Mouse (Mus musculus) brain, embryonic 14.5 days (tissue): ENCODE measurements around the gene Gm7534. TPM values are rescaled to one million over a fixed set of nuclear protein-coding genes. Genes with fewer than 3 reads are reported as not detected.

Experiments used
- DNase-seq: peaks from one replicate; pipeline ENCODE4 v3.0.0-alpha.2; 2011; ENCODE audit warnings: low read depth
- CTCF ChIP-seq: fragments of 200-500 bp; IDR thresholded peaks from 2 replicates; pipeline ENCODE4 v1.5.1; 2012; ENCODE audit warnings: inconsistent platforms, mild to moderate bottlenecking, moderate library complexity, borderline replicate concordance; ENCODE audit not compliant: insufficient read depth, insufficient read length; ENCODE audit errors: extremely low read depth
- POLR2A ChIP-seq: fragments of 200-500 bp; IDR thresholded peaks from 2 replicates; pipeline ENCODE4 v1.6.1; 2012; ENCODE audit warnings: mild to moderate bottlenecking, inconsistent platforms, borderline replicate concordance; ENCODE audit not compliant: poor library complexity, insufficient read depth, insufficient read length, severe bottlenecking; ENCODE audit errors: extremely low read depth
- polyA plus RNA-seq: library from polyadenylated mRNA; depleted of rRNA; stranded (reverse); fragments of >200 nt; gene quantifications from 2 replicates; pipeline ENCODE4 v1.2.3, GENCODE M21; 2012

The Gm7534 gene
- polyA plus RNA-seq, 1 experiment: not detected

GRCm38 (mm10) chr4:134243516-134244250 is 40.9 kb upstream of the Gm7534 start, which contains the start of gene E130218I03Rik:
TSS of gene E130218I03Rik (plus strand) at chr4:134243662.
- TF ChIP-seq POLR2A (no peak), CTCF (no peak)
- no peak for DNase-seq

DNA sequence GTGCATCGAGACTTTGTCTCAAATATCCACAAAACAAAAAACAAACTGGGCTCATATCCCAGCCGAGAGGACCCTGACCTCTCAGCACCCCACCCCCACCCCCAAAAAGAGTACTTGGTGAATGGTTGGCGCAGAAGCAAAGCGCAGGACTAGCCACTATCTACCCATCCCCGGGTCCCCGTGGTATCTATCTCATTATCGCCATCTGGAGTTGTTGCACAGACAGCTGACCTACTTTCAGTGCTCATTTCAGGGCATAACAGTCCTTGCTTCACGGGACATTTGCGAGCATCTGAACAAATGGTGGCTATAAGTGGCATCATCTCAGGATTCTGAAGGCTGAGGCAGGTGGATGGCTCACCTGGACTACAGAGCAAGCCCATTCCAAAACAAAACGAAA is 35.9 kb upstream of the Gm7534 start:
- TF ChIP-seq POLR2A (no peak), CTCF (no peak)
- DNase-seq: no peak

DNA sequence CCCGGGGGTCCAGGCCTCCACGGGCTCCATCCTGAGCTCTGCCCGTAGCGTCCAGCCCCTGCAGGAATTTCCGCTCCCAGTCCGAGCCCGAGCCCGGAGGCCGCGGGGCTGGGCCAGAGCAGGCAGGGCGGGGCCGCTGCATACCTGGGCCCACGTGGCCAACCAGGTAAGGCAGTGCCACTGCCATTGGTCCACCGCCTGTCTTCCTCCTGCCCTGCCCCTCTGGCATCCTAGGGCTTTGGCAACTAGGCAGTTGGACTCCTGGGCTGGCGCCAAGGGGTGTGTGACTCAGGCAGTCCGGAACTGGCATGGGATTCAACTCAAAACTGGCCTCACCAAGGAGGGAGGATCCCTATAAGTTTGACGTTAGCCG is 35.5 kb upstream of the Gm7534 start, which contains the start of gene Cnksr1:
TSS of gene Cnksr1 (minus strand) at position 121 of the 373 bp plus-strand sequence.
- peak; percentile 33 for DNase-seq
- no peak for TF ChIP-seq CTCF
- TF ChIP-seq POLR2A: no peak

DNA sequence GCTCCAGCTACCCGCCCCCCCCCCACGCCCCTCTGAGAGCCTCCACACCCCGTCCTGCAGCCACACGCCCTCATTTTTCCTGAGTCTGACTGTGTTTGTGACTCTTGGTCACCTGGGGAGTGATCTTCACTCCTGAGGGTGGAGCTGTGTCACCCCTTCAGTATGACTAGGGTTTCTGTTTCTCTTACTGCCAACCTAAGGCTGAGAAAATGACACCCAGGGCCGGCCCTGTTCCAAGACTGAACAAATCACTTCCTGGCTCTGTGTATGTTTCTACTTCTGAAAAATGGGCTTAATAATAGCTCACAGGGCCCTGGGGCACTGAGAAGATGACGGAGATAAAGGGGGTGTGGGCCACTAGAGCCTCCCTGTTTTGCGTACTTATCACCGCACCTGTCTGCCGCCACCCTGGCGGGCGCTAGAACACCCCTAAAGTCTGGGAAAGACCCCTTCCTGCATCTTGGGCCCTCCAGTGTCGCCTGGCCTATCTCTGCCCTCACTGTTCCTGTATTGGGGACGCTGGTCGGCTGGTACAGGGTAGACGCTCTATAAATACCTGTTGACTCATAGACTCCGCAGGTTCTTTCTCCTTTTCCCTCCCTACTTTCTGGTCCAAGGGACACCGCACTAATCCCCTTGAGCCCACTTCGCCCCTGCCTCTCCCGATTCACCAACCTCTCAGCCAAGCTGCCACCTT is 34.9 kb upstream of the Gm7534 start:
- DNase-seq: no peak
- TF ChIP-seq CTCF (no peak), POLR2A (no peak)

DNA sequence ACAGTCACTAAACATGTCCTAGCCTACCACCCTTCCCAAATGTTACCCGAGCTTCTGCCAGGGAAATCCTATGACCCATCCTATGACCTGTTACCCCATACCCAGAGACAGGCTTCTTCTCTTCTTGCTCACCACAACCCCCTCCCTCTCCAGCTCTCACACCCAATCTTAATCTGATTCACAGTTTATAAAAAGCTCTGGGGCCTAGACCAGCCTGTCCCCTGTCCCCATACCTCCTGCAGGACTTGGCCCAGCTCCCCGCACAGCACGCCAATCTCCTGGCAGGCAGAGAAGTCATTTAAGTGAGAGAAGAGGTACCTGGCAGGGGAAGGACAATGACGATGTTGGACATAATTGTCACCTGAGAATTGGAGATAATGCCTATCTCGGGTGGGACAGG is 32.1 kb upstream of the Gm7534 start:
- no peak for TF ChIP-seq POLR2A
- no peak for TF ChIP-seq CTCF
- DNase-seq: no peak

DNA sequence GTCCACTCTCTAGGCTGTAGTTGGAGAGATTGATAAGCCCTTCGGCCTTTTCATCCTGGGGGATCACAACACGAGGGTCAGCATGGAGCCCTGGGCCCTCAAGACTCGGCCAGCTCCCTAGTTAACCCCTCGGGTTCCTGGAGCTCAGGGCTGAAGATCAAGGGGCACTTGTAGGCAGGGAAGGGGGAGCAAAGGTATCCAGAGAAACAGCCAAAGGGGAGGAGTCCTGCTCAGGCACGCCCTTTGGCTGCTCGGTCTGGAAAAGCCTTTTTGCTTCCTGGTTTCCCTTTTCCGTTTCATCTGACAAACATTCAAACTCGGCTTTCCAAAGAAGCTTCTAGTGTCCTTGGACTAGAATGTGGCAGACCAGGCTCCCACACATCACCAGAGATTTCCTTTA is 27.6 kb upstream of the Gm7534 start:
- no peak for TF ChIP-seq CTCF
- TF ChIP-seq POLR2A: no peak
- no peak for DNase-seq

GRCm38 (mm10) chr4:134227194-134227593 is 24.4 kb upstream of the Gm7534 start, which contains the start of gene Catsper4:
TSS of gene Catsper4 (minus strand) at chr4:134227383.
- TF ChIP-seq CTCF (peak; percentile 44; the same call in 1 of the 2 replicates), POLR2A (no peak)
- peak; percentile 16 for DNase-seq

GRCm38 (mm10) chr4:134222793-134223600 is 20.2 kb upstream of the Gm7534 start:
- no peak for DNase-seq
- TF ChIP-seq CTCF (no peak), POLR2A (no peak)

GRCm38 (mm10) chr4:134206488-134207053 is 3.8 kb upstream of the Gm7534 start:
- DNase-seq: no peak
- TF ChIP-seq CTCF: no peak
- TF ChIP-seq POLR2A: no peak

DNA sequence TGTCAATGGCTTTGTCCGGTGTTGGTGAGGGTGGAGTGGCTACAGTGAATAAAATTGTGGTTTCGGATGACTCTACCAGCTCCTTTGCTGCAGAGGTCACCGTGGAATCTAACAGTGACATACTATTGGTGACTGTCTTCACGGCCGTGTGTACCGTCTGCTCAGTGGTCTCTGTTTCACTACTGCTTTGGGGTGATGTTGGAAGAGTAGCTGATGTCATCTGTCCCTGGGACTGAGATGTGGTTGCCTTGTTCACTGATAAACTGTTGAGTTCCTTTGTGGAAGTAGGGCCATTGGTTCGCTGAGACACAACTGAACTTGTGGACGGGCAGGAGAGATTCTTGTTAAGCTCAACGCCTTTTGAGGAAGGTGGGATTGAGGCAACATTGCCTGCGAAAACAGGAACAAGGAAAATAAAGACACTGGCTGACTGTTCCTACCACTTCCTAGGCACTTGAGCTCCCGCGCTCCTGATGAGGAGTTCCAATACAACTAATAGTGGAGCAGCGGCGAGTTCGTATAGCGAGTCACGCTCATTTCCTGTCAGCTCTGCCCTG is 614 bp upstream of the Gm7534 start:
- TF ChIP-seq POLR2A (no peak), CTCF (no peak)
- no peak for DNase-seq
